Mouse (Mus musculus) adrenal gland, postnatal 4 days (tissue): ENCODE results near the gene Fam234b. TPM values are rescaled to one million over a fixed set of nuclear protein-coding genes. Genes with fewer than 3 reads are reported as not detected.

ENCODE experiments used
- DNase-seq, 2 experiments: peaks; one replicate each; pipeline ENCODE4 v3.0.0; 2021 to 2022; ENCODE audit warnings: low spot score in 2 of 2, mixed read lengths in 2 of 2
- total RNA-seq, 2 experiments: library from RNA; stranded (reverse); gene quantifications; 2 replicates each; pipeline ENCODE4 v1.2.3; 2021

Fam234b gene
- total RNA-seq, 2 experiments from 2014 or later = 40.8 to 44.7 TPM

GRCm38 (mm10) chr6:135223786-135224416, 26.1 kb downstream of the Fam234b start:
- DNase-seq = no peak

GRCm38 (mm10) chr6:135228465-135228941, 30.7 kb downstream of the Fam234b start:
- no peak for DNase-seq

DNA sequence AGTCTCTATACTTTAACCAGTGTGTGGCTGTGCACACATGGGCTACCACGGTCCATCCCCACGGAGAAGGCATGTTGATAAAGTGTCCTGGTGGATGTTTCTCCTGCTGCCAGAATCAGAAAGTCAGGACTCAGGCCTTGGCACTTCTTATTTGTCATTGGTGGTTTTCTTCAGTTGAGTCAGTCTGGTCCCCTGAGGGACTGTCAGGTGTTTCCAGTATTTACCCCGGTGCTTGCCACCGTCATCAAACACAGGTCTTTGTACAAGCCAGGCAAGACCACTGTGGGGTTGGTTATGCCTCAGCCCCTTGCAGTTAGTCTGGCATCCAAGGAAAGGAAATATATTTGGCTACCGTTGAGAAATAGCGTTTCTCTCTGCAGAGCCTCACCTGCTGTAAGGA, 32.8 kb downstream of the Fam234b start:
- DNase-seq = no peak

DNA sequence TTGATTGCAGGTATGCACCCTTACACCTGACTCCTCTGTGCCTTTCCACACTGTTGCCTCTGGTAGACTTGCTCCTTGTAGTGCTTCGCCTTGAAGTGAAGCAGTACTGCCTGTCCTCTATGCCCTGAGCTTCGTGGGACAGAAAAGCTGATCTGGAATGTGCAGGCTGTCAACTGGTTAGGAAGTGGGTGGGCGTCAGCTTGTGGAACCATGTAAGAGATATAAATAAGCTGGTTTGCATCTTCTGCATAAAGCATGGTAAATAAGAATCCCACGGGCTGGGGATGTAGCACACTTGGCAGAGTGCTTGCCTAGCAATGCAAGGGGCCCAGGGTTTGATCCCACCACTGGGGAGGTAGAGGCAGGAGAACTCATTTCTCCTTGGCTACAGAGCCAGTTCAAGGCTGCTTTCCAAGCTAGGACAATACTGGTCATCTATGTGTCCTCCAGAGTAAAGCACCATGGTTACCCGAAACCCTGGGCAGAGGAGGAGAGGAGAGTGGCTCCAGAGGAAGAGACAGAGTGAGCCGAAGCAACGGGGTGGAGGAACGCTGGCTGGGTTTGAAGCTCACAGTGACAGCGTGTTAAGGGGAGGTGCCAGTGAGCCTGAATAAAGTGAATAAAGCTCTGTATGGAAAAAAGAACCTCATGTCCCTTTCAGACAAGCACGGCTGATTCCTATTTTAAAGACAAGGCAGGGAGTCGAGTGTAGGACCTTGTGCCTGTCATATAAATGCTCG, 34.8 kb downstream of the Fam234b start:
- DNase-seq = no peak

DNA sequence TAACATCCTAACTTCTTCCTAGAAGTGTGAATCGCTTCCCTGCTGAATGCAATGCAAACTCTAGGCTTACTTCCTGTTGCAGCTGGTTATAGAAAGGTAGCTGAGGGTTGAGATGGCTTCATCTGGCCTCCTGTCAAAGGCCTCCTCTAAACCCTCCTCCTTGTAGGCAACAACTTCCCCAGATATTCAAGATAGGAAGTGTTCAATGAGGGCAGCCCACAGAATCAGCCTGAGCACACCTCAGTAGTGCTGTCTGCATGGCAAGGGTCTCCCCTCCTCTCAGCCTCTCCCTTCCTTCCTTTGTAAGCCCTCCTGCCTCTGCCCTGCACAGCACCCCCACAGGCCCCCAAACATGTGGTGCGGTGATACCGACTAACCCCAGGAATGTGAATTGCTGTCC, 38.0 kb downstream of the Fam234b start:
- DNase-seq = no peak

DNA sequence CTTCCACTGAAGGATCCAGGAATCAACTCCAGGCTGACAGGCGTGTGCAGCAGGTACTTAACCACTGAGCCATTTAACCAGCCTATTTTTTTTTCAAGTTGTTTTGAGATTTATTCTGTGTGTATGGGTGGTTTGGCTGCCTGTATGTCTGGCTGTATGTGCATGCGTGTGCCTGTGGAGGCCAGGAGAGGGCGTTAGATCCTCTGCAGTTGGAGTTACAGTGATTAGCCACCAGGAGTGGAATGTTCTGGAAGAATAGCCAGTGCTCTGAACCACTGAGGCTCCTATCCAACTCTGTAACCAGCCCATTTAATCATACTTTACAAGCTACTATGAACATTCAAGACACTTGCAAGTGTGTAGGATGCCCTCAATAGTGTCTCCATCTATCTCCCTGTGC, 38.8 kb downstream of the Fam234b start:
- no peak for DNase-seq

DNA sequence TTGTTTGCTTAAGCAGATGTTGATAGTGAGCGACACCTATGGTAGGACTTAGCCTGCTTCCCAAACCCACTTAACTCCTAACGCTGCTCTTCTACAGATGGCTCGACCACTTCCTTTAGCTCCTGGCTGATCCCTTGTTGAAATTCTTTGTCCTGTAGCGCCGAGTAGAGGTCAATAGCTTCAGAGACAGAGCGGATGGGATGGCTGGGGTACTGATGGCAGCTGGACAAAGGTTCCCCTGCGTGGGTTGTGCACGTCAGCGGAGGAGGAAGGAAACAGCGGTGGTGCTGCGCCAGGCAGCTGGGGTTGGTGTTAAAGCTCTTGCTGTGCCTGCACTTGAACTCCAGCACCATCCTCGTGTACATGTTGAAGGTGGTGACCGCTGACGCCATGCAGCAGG, 39.5 kb downstream of the Fam234b start:
- no peak for DNase-seq

- no peak for DNase-seq
Observed at GRCm38 (mm10) chr6:135238211-135238610, 40.4 kb downstream of the Fam234b start.

DNA sequence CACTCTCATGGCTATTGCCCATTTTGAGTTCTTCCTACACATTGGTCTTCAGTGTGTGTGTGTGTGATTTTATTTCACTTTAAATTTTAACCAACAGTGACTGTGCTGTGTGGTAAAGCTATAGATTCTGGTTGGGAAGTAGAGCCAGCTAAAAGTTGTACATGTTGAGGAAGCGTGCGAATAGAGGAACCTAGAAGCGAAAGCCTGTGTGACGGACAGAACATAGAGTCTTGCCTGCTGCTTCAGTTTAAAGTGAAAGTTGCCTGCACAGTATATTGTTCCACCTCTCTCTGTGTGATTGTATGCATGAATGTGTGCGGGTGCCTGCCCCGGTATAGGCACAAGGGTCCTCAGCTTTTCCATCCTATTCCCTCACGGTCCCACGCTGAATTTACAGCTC, 42.6 kb downstream of the Fam234b start:
- no peak for DNase-seq

GRCm38 (mm10) chr6:135245586-135245985, 47.8 kb downstream of the Fam234b start:
- DNase-seq = no peak

GRCm38 (mm10) chr6:135247861-135248260, 50.1 kb downstream of the Fam234b start:
- no peak for DNase-seq

DNA sequence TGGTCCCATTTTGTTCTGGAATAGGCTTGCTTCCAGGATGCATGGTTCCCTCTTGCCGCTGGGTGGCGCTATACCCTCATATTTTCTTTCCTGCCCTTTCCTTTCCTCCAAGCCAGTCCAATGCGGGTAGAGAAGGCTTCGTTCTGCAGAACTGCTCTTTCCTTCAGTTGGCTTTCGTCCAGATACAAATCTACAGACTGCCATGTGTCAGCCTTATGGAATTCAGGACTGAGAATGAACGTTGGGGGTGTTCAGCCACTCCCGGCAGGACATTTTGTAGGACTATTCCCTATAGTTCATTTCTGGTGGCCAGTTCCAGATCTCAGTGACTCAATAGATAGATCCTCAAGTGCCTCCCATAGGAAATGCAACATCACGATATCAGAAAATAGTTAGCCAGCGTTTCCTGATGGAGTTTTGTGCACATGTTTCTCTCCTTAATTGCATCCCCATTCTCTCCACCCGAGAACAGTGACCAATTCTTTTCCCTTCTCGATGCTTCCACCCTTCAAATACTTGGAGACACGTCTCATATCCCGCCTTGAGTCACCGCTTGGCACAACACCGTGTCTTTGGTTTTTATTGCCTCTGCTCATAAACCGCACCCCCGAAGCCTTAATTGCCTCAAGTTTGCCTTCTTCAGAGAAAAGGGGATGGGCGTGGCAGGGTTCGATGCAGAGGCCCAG, 52.2 kb downstream of the Fam234b start:
- peak; percentile 29 to 39 for DNase-seq

DNA sequence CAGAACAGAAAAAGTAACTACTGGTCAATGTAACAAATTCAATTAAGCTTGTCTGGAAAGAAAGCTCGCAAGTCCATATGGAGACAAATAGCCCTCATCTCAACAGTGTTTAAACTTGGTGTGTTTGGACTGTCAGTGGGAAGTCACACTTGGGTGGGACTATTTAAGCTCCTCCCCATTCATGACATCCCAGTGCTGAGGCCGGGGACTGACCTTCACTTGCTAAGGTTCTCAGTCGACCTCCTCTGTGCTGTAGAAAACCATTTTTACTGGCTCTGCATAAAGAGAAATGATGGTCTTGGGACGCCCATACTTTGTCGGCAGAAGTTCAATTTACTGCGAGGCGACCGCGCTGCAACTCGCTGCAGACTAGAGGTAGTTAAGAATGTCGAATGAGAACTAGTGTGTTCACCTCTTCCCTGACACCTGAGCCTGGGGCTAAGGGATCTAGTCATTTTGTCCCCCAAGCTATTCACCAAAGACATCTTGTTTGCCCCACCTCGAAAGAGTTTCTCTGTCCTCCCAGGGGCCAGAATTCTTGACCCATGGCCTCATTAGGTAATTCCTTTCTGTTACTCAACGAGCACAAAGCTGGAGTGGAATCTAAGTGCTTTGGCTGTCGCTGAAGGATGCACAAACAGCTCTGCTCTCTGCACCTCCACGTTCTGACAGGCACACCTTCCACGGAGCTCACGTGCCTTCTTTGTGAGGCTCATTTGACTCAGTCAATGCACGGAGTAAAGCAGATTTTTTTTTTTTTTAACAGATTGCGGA, 53.3 kb downstream of the Fam234b start:
- DNase-seq = no peak

- DNase-seq = no peak
Observed at GRCm38 (mm10) chr6:135251849-135252727, 54.3 kb downstream of the Fam234b start.

GRCm38 (mm10) chr6:135252728-135253077, 54.9 kb downstream of the Fam234b start:
- peak; percentile 55 for DNase-seq

- no peak for DNase-seq
Observed at GRCm38 (mm10) chr6:135254153-135254552, 56.4 kb downstream of the Fam234b start, which contains the start of gene Gsg1. TSS of gene Gsg1 (minus strand) at chr6:135254351.

- no peak for DNase-seq
Observed at GRCm38 (mm10) chr6:135260435-135260834, 62.7 kb downstream of the Fam234b start.

- no peak for DNase-seq
Observed at GRCm38 (mm10) chr6:135261124-135261523, 63.3 kb downstream of the Fam234b start.

GRCm38 (mm10) chr6:135262565-135262964, 64.8 kb downstream of the Fam234b start:
- DNase-seq = no peak

GRCm38 (mm10) chr6:135264136-135264535, 66.4 kb downstream of the Fam234b start:
- no peak for DNase-seq
